Mouse (Mus musculus): Measurements from ENCODE around the gene Ralgps1.

- TF ChIP-seq CTCF (IDR thresholded peaks at IDR 0.05) (no peak; the same call in none of the 2 replicates), EP300 (IDR thresholded peaks at IDR 0.05) (no peak)
These were observed 155.4 kb downstream of the Ralgps1 start, which contains the start of gene Angptl2 for GRCm38 (mm10) chr2:33215700-33216509.
